Mouse (Mus musculus) adrenal gland, adult (tissue): ENCODE measurements at regions not wholly inside any gene's neighbourhood (a gene's known extent, or its start where the extent isn't known, plus 50 kb on each side); places are given as distances from the start of the nearest gene placed in this dataset.
"Not testable (repeated sequence)": the region's sequence is repeated elsewhere in the genome, so short reads cannot be mapped to it uniquely, and the experiment has no call there.

ENCODE experiments used
- DNase-seq, 2 experiments: peaks; one replicate each; pipeline ENCODE4 v3.0.0; 2022 to 2023; ENCODE audit warnings: low spot score in 1 of 2; ENCODE audit not compliant: inconsistent age in 2 of 2

DNA sequence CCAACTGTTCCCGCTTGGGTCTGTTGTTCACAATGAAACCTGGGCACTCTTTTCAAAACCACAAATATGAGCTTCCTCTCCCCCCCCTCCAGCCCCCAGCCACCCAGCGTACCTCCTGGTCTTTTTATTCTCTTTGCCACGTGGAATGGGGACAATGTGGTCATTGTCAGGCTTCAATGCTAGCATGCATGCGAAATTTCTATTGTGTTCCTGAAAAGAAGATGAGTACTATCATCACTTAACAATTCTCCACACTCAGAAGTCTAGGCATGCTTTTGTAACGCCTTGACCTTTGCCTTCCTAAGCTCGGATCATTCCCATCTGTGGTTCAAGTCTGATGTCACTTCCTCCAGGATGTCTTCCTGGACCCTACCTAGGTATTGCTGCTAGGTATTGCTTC is 202.2 kb downstream of the Trim29 start:
- DNase-seq, result no peak

DNA sequence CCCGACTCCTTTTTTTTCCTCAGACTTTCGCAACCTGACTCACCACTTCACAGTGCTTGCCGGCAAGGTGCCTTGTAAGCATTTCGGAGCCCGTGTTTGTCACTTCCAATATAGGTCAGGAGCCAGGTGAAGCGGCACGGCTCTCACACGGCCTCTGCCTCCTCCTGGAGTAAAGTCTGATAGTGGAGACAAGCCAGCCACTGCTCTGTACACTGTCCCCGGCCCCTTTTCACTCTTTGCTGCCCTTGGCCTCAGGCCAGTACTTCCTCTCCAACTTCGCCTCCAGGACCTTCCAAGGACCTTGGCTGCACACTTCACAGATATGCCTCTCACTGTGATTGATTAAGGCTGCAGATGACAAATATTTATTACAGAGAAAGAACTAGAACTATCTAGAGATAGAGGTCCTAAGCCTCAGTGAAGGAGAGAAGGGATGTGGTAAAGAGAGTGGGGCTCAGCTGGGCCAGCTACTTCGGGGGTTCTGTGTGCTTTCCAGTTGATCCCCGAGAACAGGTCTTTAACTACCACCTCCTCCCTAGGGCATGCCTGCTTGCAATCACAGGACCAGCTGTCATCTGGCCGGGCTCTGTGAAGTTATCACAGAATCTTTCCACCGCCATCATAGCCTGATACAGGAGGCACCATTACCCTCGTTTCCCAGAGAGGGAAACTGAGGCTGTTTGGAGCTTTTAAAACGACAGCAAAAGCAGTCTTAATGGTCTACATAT is 204.2 kb downstream of the Trim29 start:
- peak; percentile 71 to 86 for DNase-seq

DNA sequence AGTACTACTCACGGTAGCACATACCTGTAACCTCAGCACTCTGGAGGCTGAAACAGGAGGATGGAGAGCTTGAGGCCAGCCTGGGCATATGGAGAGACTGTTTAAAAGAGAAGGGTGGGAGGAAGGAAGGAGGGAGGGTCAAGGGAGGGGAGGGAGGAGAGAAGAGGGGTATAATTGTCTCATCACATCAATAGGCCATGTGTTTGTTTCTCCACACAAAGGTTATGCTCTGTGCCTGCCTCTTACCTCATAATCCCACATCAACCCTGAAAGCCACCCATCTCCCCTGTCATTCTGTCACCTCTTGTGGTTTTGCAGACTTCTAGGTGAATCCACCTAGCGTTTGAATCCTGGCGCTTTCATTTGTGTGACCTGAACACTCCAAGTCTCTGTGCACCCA is 210.3 kb downstream of the Trim29 start:
- DNase-seq, result no peak

DNA sequence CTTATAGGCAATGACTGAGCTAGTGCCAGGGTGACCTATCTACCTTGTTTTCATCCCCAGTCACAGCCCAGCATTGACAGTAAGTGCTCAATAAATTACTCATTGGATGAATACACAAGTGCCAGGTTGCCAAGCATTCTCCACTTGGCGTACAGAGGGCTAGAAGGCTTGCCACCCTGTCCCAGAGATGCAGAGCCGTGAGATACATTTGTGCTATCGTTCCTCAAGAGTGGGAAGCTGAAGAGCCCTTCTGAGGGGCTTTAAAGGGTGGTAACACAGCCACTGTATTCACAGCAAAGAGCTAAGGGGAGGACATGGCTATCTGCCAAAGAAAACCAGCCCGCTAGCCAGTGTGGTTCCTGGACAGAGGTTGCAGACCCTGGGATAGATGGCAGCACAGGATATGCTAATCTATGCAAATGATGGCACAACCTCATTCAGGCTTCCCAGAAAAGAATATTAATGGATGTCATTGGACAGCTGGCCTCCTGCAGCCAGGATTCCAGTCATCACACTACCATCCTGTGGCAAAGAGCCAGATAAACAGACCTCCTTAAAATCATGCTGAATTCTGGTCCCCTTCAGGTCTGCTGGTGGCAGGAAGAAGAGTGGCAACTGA is 214.4 kb downstream of the Trim29 start:
- DNase-seq, result peak in 1 of 2 experiments; percentile 48

DNA sequence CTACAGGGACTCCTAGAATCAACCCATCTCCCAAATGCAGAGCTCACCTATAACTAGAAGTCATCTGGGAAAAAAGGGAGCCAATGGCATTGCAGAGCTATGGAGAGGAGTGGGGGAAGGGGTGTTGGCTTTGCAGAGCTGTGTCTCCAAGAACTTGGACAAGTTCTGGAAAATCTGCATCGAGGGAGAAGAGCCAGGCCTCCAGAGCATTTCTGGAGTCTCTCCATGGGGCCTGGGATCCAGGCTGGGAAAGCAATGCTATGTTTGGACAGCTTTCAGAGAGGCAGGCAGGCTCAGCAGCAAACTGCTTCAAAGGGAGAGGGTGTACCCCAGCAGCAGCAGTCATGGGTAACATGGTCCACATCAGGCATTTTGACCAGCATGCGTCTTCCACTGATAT is 211.6 kb upstream of the Nectin1 start:
- no peak for DNase-seq

DNA sequence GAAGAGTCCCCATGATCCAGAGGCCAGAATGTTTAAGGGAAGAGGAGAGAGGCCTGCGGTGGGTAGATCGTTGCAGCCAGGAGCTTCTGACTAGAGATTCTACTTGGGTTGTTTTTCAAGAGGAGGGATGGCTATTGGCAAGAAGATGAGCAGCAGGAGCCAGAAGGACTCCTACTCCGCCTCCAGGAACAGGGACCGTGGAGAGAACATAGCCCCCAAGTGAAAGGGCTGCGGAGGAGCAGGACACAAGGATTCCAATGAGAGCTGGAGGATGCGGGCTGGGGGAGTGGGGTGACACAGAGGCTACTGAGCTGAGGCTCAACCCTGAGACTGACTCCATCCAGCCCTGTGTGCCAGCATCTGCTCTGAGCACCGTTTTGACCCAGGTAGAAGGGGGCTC is 207.8 kb upstream of the Nectin1 start:
- DNase-seq, result no peak

DNA sequence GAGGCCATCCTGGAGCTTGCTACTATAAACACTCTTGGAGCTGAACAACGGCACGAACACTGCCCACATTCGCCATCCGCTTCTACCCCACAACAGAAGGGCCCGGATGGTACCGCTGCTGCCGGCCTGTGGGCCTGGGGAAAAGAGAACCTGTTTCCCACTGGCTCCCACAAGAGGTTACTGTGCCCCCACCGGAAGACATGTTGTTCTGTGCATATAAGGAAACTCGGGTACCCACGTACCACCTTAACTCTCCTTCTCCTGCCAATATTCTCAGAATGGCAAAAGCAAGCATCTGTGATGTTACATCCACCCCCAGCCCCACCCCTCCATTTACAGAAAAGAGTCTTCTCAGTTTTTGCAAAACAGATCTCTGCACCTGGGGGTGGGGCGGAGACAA is 206.7 kb upstream of the Nectin1 start:
- no peak for DNase-seq

DNA sequence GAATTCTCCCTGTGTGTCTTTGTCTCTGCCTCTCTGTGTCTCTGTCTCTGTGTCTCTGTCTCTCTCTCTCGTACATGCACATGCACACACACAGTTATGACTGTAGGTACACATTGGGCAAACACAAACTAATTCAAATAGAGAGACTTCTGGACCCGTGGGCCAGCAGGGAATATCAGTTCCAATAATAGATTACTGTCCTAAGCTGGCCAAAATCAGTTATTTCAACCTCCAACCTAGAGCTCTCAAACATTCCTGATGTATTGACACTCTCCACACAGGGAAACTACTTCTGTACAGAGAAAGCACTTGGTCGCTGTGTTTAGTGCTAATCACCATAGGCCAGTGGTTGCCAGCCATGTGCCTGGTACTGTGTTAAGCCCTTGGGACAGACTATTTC is 203.7 kb upstream of the Nectin1 start:
- DNase-seq, result no peak

DNA sequence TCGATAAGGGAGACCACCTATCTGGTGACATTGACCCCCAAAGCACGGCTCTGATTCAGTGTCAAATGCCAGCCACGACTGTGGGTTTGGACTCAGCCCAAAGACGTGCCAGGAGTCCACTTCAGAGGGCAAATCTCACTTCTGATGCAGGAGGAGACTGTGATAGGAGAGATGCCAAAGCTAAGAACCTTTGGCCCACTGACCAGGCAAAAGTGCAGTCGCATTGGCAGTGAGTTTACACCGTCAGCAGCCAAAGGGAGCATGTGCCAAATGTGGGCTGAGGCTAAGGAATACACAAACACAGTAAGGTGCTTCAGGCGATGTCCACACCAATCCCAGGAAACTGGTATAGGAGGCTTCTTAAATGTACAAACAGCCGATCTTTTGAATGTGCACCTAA is 202.6 kb upstream of the Nectin1 start:
- DNase-seq, result peak in 1 of 2 experiments; percentile 34

DNA sequence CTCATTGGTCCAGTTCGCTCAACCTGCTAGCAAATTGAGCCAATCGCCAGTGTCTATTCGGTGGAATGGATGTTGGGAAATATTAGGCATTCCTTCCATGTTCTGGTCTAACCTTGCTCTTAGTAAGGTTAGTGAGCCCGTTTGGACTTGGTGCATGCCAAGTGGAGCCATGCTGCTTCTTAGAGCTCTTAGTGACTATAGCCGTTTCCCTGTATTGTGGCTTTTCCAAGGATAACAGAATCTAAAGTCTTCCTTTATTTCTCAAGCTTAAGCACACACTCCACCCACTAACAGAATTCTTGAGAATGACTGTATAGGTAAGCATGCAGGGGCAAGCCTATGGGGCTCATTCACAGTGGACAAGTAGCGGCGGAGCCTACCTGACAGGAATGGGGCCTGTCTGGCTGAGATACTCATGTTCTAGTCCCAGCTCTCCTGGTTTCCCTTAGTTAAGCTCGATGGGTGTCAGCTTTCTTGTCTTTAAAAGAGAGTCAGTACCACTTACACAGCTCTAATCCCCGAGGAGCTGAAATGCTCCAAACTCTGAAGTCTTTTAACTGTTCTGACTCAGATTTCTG is 201.6 kb upstream of the Nectin1 start:
- DNase-seq, result no peak

DNA sequence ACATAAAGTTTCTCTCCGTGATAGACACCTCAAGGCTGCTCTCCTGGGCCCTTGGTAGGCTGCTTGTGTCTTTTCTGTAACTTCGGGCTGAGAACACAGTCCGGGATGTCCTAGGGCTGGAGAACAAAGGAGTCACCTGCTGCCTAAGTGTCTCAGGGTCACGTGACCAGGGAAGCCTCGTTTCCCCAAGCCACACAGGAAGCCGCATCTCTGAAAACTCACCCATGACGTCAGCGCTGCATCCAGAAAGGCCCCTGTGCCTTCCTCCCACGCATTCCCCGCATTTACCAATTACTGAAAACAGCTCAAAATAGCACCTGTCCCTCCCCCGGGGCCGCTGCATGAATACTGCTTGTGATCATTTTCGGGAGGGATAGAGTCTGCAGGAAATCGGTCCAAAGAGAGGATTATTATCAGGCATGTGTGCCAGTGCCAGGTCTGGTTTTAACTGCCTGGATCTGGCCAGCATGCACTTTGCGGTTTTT is 198.7 kb upstream of the Nectin1 start:
- DNase-seq, result peak; percentile 41 to 70

DNA sequence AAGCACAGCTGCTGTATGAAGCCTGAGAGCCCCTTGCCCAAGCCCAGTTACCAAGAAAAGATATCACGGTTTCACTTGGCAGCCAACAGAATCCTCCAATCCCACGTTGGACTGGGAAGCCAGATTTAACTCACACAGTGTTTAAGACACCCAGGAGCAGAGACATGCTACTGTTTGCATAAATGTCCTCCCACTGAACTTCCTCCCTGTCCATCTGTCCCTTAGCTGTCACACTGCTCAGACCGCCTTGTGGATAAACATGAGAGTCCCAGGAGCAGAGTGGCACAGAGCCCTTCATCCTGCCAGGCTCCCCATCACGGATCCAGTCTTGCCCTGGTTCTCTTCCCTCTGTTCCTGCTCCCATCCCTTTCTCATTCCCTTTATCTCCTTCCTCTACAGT is 194.9 kb upstream of the Nectin1 start:
- DNase-seq, result no peak

DNA sequence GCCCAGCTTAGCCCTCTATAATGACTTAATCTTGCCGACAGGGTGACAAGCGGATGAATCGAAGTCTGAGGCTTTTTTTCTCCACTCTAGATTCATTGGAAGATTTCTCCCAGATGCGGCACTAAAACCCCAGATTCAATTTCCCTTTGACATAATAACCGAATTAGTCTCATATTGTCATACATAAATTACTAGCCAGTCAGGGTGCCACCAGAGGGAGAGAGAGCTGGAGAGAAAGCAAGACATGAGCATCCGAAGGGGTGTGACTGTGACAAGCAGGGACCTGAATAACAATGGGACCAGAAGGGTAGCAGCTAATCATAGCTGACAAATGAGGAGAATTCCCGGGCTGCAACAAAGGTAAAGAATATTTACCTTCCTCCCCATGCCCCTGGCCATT is 194.5 kb upstream of the Nectin1 start:
- DNase-seq, result no peak

DNA sequence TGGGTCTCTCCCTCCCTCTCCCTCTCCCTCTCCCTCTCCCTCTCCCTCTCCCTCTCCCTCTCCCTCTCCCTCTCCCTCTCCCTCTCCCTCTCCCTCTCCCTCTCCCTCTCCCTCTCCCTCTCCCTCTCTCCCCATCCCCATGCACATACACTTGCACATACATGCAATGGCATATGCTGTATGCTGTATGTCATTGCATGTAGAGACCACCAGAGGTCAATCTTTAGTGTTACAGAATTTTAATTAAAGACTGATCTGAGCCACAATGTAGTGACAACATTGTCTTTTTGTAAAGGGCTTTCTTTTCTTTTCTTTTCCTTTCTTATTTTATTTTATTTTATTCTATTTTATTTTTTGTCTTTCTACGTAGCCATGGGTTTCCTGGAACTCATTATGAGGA is 191.0 kb upstream of the Nectin1 start:
- not testable (repeated sequence) for DNase-seq

DNA sequence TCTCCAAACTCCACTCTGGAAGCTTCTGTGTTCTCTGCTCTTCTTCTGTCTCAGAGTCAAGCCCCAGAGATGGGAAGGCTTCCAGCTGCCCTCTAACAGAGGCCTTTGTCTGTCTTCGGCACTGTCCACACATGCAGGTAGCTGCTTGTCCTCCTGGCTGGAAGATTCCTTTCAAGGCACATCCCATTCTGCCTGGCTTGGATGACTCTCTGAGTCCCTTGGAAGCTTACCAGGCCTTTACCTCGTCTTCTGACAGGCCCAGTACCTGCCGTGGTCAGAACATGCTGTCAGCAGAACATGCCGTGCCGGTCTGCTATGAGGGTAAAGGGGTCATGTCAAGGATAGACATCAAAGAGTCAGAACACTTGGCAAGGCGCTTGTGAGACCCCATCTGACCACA is 181.8 kb upstream of the Nectin1 start:
- DNase-seq, result no peak

DNA sequence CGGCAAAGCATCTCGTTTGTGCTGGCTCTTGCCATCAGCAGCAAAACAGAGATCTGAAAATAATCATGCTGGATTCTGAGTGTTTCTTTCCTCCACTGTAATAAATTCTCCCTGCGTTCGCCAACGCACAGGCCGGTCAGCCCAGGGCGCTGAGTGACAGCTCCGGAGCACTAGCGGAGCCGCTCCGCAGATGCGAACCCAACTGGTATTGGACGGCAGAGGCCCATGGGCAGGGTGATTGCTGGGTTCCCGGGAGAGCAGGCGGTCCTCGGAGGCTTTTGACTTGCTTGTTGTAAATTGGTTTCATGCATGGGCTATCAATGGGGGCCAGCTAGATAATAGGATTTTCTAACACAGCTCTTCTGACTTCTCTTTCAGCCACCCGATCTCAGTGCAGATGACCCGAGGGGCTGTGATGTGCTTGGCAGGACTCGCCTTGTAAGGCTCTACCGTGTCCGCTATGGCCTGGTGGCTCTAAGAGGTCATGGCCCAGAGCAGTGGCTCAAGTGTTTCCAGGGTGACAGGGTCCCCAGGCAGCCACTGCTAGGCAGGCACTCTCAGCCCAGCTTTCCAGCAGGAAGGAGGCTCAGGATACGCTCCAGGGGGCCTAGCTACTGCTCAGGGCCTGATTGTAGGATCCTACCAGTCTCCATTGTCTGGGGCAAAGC is 179.4 kb upstream of the Nectin1 start:
- no peak for DNase-seq

DNA sequence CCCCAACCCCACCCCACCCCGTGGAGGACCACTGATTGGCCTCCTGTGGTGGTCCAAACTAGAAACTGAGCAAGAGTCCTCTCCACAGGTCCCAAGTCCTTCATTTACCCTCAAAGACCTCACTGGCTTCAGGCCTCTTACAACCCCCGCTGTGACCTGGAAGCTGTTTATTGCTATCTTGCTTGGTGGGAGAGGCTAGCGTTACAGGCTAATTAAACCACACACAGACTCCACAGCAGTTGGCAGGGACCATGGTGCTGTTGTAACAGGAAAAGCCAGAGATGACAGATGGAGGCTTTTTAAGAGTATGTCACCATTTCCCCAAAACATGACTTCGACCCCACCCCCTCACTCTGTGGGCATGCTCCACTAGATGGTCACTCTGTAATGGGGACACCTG is 174.9 kb upstream of the Nectin1 start:
- no peak for DNase-seq

DNA sequence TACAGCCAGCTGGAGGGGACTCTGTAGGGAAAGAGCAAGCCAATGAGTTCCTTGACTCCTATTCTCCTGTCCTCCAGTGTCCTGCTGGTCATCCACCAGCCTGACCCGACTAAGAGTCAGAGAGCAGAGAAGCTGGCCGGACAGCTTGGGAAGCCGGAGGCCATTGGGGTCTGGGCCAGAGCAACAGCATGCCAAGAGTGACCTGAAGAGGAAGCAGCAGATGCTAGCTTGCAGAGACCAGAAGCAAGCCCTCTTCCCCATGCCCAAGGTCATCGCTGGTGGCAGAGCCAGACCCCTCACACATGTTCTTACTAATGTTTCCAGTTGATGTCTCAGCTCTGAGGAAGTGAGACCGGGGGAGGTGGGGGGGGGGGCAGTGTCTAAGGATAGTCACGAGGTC is 172.7 kb upstream of the Nectin1 start:
- peak in 1 of 2 experiments; percentile 40 for DNase-seq

DNA sequence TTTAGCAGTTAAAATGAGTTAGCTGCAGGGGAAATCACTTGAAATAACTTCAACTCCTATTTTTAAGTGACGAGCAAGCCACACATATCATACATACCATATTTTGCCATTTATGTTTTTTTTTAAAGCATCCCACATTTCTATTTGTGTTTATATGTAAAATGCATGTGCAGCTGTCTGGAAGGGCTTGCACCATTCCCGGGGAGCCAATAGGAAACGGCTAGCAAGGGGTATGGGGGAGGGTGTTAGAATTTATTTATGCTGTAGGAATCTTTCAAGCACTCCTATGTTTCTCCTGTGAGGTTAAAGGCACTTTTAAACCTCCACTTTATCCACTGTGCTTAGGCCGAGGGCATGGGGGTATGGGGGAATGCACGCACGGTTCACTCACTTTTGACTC is 168.1 kb upstream of the Nectin1 start:
- DNase-seq, result no peak

DNA sequence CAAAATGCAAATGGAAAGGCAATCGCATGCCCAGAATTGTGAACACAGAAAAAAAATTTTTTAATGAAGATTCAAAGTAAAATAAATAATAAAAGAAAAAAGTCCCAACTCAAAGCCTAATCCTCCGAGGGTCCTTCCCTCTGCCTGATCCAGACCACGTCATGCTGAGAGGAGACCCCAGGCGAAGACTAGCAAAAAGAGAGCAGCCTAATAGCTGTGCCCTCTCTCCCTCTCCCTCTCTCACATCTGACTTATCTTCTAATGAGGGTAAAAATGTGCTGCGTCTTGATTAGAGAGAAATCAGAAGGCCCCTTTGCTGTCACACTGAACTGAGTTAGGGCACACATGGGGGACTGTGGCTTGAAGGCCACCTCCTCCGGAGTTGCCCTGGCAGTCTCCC is 163.1 kb upstream of the Nectin1 start:
- no peak for DNase-seq

DNA sequence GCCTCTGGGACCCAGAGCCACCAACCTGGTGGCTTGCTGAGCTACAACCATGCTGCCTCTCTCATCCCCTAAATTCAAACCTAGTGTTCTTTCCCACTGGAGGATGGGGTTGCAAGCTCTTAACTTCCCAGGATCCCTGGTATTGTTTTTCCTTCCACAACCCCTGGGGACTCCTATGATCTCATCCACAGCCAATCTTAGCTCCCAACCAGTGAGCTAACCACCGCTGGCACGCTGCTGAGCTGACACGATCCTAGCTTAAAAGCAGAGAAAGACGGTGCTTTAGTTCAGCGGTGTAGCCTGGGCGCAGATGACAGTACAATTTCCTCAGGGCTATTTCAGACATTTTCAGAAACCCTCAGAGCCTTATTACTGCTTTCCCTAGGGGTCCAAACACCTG is 158.2 kb upstream of the Nectin1 start:
- DNase-seq, result no peak

DNA sequence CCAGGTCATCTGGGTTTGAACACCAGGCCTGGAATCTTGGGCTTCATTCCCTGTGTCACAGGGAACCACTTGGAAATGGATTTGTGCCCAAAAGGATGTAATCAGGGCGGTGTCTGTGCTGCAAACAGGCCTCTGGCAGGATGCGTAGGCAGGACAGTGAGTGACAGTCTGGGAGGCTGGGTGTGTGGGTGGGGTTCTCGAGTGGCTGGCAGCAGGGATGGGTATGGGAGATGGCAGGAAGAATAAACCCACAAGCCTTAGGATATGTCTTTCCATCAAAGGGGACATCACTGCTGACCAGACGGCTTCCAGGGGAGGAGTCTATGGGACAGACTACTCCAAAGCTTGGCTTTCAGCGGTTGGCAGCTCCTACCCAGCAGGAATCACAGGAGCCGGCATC is 150.5 kb upstream of the Nectin1 start:
- no peak for DNase-seq
